Mouse (Mus musculus) E14TG2a.4 (cell line): Measurements from ENCODE around the gene Slc35e3.
A peak's percentile ranks its signal among the peaks of the same experiment; 100 is the strongest.

Experiments
- H3K27me3 ChIP-seq: 2 replicates; pipeline ENCODE4 v1.6.1; 2014; ENCODE audit warnings: low read length, control low read depth; ENCODE audit not compliant: insufficient read depth
- H3K36me3 ChIP-seq: 2 replicates; pipeline ENCODE4 v1.6.1; 2014; ENCODE audit warnings: low read length, control low read depth; ENCODE audit not compliant: insufficient read depth
- H3K4me1 ChIP-seq: replicated peaks from 2 replicates; pipeline ENCODE4 v1.6.1; 2014; ENCODE audit warnings: low read depth, low read length, control low read depth
- H3K4me3 ChIP-seq: replicated peaks from 2 replicates; pipeline ENCODE4 v1.5.1; 2014; ENCODE audit warnings: mild to moderate bottlenecking, low read length
- H3K9me3 ChIP-seq: 2 replicates; pipeline ENCODE4 v1.6.1; 2014; ENCODE audit warnings: low read length, control low read depth
- CTCF ChIP-seq: conservative IDR thresholded peaks from 2 replicates; pipeline ENCODE4 v1.5.1; 2014; ENCODE audit warnings: low read length
- NANOG ChIP-seq: IDR thresholded peaks from 2 replicates; pipeline ENCODE4 v1.6.1; 2014; ENCODE audit warnings: borderline replicate concordance, low read length, mixed read lengths
- POU5F1 ChIP-seq: IDR thresholded peaks from 2 replicates; pipeline ENCODE4 v1.6.1; 2014; ENCODE audit warnings: low read length, borderline replicate concordance

The Slc35e3 gene

DNA sequence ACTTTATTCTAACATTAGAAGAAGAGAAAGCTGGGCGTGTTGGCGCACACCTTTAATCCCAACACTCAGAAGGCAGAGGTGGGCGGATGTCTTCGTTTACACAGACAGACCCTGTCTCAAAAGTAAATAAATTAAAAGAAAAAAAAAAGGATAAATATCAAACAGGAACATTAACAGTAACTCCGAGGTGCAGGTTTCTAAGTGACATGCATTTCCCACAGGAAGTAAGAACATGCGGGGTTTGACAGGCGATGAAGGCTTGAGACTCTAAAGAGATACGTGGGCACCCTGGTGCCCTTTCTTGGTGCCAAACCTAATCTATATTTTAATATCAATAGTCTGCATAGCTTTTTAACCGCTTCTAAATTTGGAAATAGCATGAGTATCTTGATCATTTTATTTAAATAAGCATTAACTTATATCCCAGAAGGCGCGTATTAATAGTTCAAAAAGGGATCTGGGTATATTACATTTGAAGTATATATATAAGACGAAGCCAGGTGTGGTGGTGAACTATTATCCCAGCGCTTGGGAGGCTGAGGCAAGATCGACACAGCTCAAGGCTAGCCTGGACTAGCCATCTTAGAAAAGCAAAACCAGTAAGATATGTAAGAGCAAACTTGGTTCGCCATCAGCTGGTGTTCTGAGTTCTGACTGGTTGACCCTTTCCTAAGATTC, 60.9 kb downstream of the Slc35e3 start:
- peaks cover 27% of the 10 kb centered on the region for H3K36me3 ChIP-seq
- peaks cover 33% of the 10 kb centered on the region for H3K4me1 ChIP-seq
- no peak overlapping the region for H3K4me3 ChIP-seq
- H3K9me3 ChIP-seq = no peaks in the 10 kb centered on the region
- TF ChIP-seq CTCF = no peak
- no peak for TF ChIP-seq NANOG
- TF ChIP-seq POU5F1 = no peak
- peaks cover 32% of the 10 kb centered on the region for H3K27me3 ChIP-seq

GRCm38 (mm10) chr10:117684298-117685170, 61.6 kb downstream of the Slc35e3 start:
- TF ChIP-seq POU5F1 = no peak
- no peak for TF ChIP-seq NANOG
- no peak for TF ChIP-seq CTCF
- peaks cover 19% of the 10 kb centered on the region for H3K36me3 ChIP-seq
- no peak overlapping the region; the same call in 1 of the 2 replicates for H3K4me3 ChIP-seq
- H3K9me3 ChIP-seq = no peaks in the 10 kb centered on the region
- peaks cover 32% of the 10 kb centered on the region for H3K27me3 ChIP-seq
- H3K4me1 ChIP-seq = peaks cover 30% of the 10 kb centered on the region

DNA sequence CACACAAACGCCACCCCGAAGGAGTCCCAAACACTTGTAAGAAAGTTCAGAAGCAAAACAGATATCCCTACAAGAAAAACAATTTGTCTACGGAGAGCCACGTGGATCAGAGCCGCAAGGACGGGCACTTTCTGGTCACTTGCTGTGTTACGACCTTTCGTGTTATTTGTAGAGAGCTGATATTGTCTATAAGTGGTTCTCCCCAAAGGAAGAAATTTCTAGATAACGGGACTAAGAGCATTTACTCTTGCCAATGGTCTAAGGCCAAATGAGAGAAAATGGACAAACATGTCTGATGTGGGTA, 62.5 kb downstream of the Slc35e3 start:
- Histone ChIP-seq H3K4me3 (peak overlapping the region; percentile 30; the same call in 1 of the 2 replicates), H3K4me1 (peaks cover 22% of the 10 kb centered on the region), H3K9me3 (no peaks in the 10 kb centered on the region), H3K36me3 (peaks cover 10% of the 10 kb centered on the region; the same call in 1 of the 2 replicates), H3K27me3 (peaks cover 32% of the 10 kb centered on the region)
- no peak for TF ChIP-seq CTCF
- no peak for TF ChIP-seq NANOG
- no peak for TF ChIP-seq POU5F1
